In the genomic region with DNA sequence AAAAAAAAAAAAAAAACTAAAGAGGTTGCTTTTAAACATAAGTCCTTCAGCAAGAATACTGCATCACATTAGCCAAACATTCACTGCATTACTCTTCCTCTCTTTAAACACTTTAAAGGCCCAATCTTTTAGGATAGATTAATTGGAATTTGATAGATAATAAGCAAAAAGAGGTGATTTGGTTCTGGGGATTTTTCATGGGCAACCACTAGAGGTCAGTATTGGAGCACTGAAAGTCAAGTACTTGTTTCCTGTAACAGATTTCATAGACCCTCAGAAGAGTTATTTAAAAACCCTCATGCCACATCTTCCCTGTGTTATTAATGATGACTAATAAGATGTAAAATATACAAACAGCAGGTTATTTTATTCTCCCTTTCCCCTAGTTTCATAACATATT, we compare ENCODE assay signal across 10 mouse cellular contexts.
A peak's percentile ranks its signal among the peaks of the same experiment; 100 is the strongest.
DNase-seq lines count a peak whose midpoint lies in the region; ATAC-seq and TF ChIP-seq lines count a peak whose summit lies in the region.
"Had no signal": no experiment of that assay in that cellular context is flagged by ENCODE, and none has a peak within 500 bp of the region (broad histone marks: within the 10 kb centered on the region; RNA-seq: fewer than 3 reads in every experiment).

No protein-coding gene starts in this region.

- H3K9me3 ChIP-seq in hindbrain, postnatal 0 days (ENCODE audit: low read length), result no peaks in the 10 kb centered on the region
- no peaks in the 10 kb centered on the region for H3K9me3 ChIP-seq in hindbrain, embryonic 12.5 days (replicated peaks)
- H3K9me3 ChIP-seq in intestine, embryonic 15.5 days, result no peaks in the 10 kb centered on the region
- H3K9me3 ChIP-seq: embryonic facial prominence, embryonic 12.5 days; neural tube, embryonic 12.5 days had no signal

- no peak overlapping the region for H3K4me3 ChIP-seq in hindbrain, postnatal 0 days (ENCODE audit: low read length)
- H3K4me3 ChIP-seq in hindbrain, embryonic 12.5 days, result no peak overlapping the region
- no peak overlapping the region for H3K4me3 ChIP-seq in cerebellum, adult 2 months (replicated peaks; ENCODE audit: insufficient read depth, low read depth, low read length)
- no peak overlapping the region for H3K4me3 ChIP-seq in intestine, embryonic 15.5 days (replicated peaks)
- H3K4me3 ChIP-seq: embryonic facial prominence, embryonic 12.5 days; neural tube, embryonic 12.5 days had no signal

- no peak overlapping the region for H3K9ac ChIP-seq in hindbrain, postnatal 0 days (replicated peaks; ENCODE audit: low read length)
- H3K9ac ChIP-seq in hindbrain, embryonic 12.5 days, result no peak overlapping the region
- H3K9ac ChIP-seq in intestine, embryonic 15.5 days, result no peak overlapping the region
- H3K9ac ChIP-seq: embryonic facial prominence, embryonic 12.5 days; neural tube, embryonic 12.5 days had no signal

- H3K36me3 ChIP-seq in hindbrain, postnatal 0 days (ENCODE audit: insufficient read depth, low read length), result no peaks in the 10 kb centered on the region
- H3K36me3 ChIP-seq in hindbrain, embryonic 12.5 days, result no peaks in the 10 kb centered on the region
- H3K36me3 ChIP-seq in intestine, embryonic 15.5 days, result no peaks in the 10 kb centered on the region
- H3K36me3 ChIP-seq: embryonic facial prominence, embryonic 12.5 days; neural tube, embryonic 12.5 days had no signal

- peak; percentile 84 for DNase-seq in hindbrain, postnatal 0 days (ENCODE audit: low spot score)
- peak; percentile 12 for DNase-seq in urinary bladder, postnatal 25 days (ENCODE audit: low spot score)
- DNase-seq in urinary bladder, adult 18-20 months (ENCODE audit: low spot score in 2 of 2), result no peak
- peak in 1 of 2 experiments; percentile 40 for DNase-seq in cerebellum, adult 2 months
- DNase-seq in left cerebral cortex, postnatal 4 days, result peak; percentile 8
- DNase-seq in telencephalon, adult 2 months (ENCODE audit: low read depth, low spot score), result peak; percentile 54

- TF ChIP-seq CTCF in hindbrain, postnatal 0 days (IDR thresholded peaks at IDR 0.05; ENCODE audit: low read depth), result peak; percentile 75
- peak; percentile 32; the same call in 1 of the 2 replicates for TF ChIP-seq CTCF in cerebellum, adult 2 months (IDR thresholded peaks at IDR 0.05; ENCODE audit: borderline replicate concordance, insufficient read depth, low read depth, low read length)

- no peaks in the 10 kb centered on the region for H3K4me1 ChIP-seq in hindbrain, postnatal 0 days (ENCODE audit: insufficient read depth, low read length)
- H3K4me1 ChIP-seq in hindbrain, embryonic 12.5 days, result no peaks in the 10 kb centered on the region
- no peaks in the 10 kb centered on the region for H3K4me1 ChIP-seq in cerebellum, adult 2 months (ENCODE audit: control insufficient read depth, insufficient read depth, low read length)
- H3K4me1 ChIP-seq in intestine, embryonic 15.5 days (replicated peaks), result no peaks in the 10 kb centered on the region
- H3K4me1 ChIP-seq: embryonic facial prominence, embryonic 12.5 days; neural tube, embryonic 12.5 days had no signal

- H3K4me2 ChIP-seq in hindbrain, postnatal 0 days (ENCODE audit: low read depth, low read length), result no peak overlapping the region
- no peak overlapping the region for H3K4me2 ChIP-seq in hindbrain, embryonic 12.5 days (replicated peaks)
- H3K4me2 ChIP-seq in intestine, embryonic 15.5 days (replicated peaks), result no peak overlapping the region
- H3K4me2 ChIP-seq: embryonic facial prominence, embryonic 12.5 days; neural tube, embryonic 12.5 days had no signal

- no peak overlapping the region for H3K27ac ChIP-seq in hindbrain, postnatal 0 days
- H3K27ac ChIP-seq in hindbrain, embryonic 12.5 days, result no peak overlapping the region
- H3K27ac ChIP-seq in cerebellum, adult 2 months (ENCODE audit: insufficient read depth, low read length), result no peak overlapping the region
- H3K27ac ChIP-seq in intestine, embryonic 15.5 days, result no peak overlapping the region
- H3K27ac ChIP-seq: embryonic facial prominence, embryonic 12.5 days; neural tube, embryonic 12.5 days had no signal

- no peak for TF ChIP-seq POLR2A in cerebellum, adult 2 months (IDR thresholded peaks at IDR 0.05; ENCODE audit: borderline replicate concordance, insufficient read depth, low read length)

- ATAC-seq in hindbrain, postnatal 0 days, result no peak
- ATAC-seq in hindbrain, embryonic 12.5 days (ENCODE audit: low FRiP score), result no peak
- ATAC-seq in intestine, embryonic 15.5 days, result no peak

- intact Hi-C loops in left cerebral cortex, postnatal 4 days (cut with DNase I), result loop anchor here (2.0 kb wide), 1 partner anchor 317 kb away; no protein-coding TSS in a partner anchor

- H3K27me3 ChIP-seq in hindbrain, postnatal 0 days (ENCODE audit: insufficient read depth, low read length), result no peaks in the 10 kb centered on the region
- no peaks in the 10 kb centered on the region for H3K27me3 ChIP-seq in hindbrain, embryonic 12.5 days
- no peaks in the 10 kb centered on the region for H3K27me3 ChIP-seq in cerebellum, adult 2 months (ENCODE audit: control insufficient read depth, insufficient read depth, low read length)
- H3K27me3 ChIP-seq in intestine, embryonic 15.5 days (replicated peaks), result no peaks in the 10 kb centered on the region
- H3K27me3 ChIP-seq: embryonic facial prominence, embryonic 12.5 days; neural tube, embryonic 12.5 days had no signal

Comparison
In these comparisons a context has a peak if more than half of its experiments do, and no peak if none do; other contexts are left out.
1. DNase-seq: peak in hindbrain, postnatal 0 days (single experiment), urinary bladder, postnatal 25 days (single experiment), left cerebral cortex, postnatal 4 days (single experiment) and telencephalon, adult 2 months (single experiment); none in urinary bladder, adult 18-20 months (0 of 2).